Mouse (Mus musculus) embryonic facial prominence, embryonic 14.5 days (tissue): ENCODE measurements around the gene Cyp26c1. TPM values are rescaled to one million over a fixed set of nuclear protein-coding genes. Genes with fewer than 3 reads are reported as not detected.

Source experiments
- ATAC-seq: fragments of 200-750 bp; cut with Nextera tagmentation; 2 replicates; pipeline ENCODE4 v1.8.0; 2017; ENCODE audit warnings: low read depth, moderate number of reproducible peaks, moderate TSS enrichment
- DNase-seq: peaks from one replicate; pipeline ENCODE4 v3.0.0-alpha.2; 2015; ENCODE audit warnings: low spot score
- H3K27ac ChIP-seq: fragments of 300-500 bp; sonication (generic); replicated peaks from 2 replicates; pipeline ENCODE4 v1.5.1; 2014; ENCODE audit warnings: low read depth, mild to moderate bottlenecking, low read length, moderate library complexity
- H3K27me3 ChIP-seq: fragments of 300-500 bp; sonication (generic); replicated peaks from 2 replicates; pipeline ENCODE4 v1.6.1; 2014; ENCODE audit warnings: low read length; ENCODE audit not compliant: control insufficient read depth, insufficient read depth
- H3K36me3 ChIP-seq: fragments of 300-500 bp; sonication (generic); 2 replicates; pipeline ENCODE4 v1.6.1; 2014; ENCODE audit warnings: low read length, mixed read lengths; ENCODE audit not compliant: control insufficient read depth, insufficient read depth
- H3K4me1 ChIP-seq: fragments of 300-500 bp; sonication (generic); 2 replicates; pipeline ENCODE4 v1.6.1; 2014; ENCODE audit warnings: antibody characterized with exemption, low read length; ENCODE audit not compliant: control insufficient read depth, insufficient read depth
- H3K4me2 ChIP-seq: fragments of 300-500 bp; sonication (generic); 2 replicates; pipeline ENCODE4 v1.6.1; 2014; ENCODE audit warnings: low read depth, mild to moderate bottlenecking, low read length, moderate library complexity, mixed read lengths
- H3K4me3 ChIP-seq: fragments of 300-500 bp; sonication (generic); 2 replicates; pipeline ENCODE4 v1.5.1; 2014; ENCODE audit warnings: low read depth, mild to moderate bottlenecking, low read length
- H3K9ac ChIP-seq: fragments of 300-500 bp; sonication (generic); 2 replicates; pipeline ENCODE4 v1.6.1; 2014; ENCODE audit warnings: low read depth, mild to moderate bottlenecking, low read length, moderate library complexity, mixed read lengths
- H3K9me3 ChIP-seq: fragments of 300-500 bp; sonication (generic); 2 replicates; pipeline ENCODE4 v1.6.1; 2016; ENCODE audit warnings: low read length; ENCODE audit not compliant: control insufficient read depth
- WGBS: fragments of 180-500 bp; shearing (Covaris S2); extraction: QIAGEN DNeasy Blood & Tissue Kit; methylation state at CpG from one replicate; pipeline ENCODE4 v1.1.7; 2014; 5-methylcytosine and 5-hydroxymethylcytosine counted together
- polyA plus RNA-seq: library from polyadenylated mRNA; unstranded; fragments of >200 nt; fragmentation: Nextera tagmentation; extraction: Ambion mirVana; gene quantifications from 2 replicates; pipeline ENCODE4 v1.2.1, GENCODE M21; 2014

Gene Cyp26c1
- polyA plus RNA-seq, 1 experiment from 2014 or later: 0.85 TPM

DNA sequence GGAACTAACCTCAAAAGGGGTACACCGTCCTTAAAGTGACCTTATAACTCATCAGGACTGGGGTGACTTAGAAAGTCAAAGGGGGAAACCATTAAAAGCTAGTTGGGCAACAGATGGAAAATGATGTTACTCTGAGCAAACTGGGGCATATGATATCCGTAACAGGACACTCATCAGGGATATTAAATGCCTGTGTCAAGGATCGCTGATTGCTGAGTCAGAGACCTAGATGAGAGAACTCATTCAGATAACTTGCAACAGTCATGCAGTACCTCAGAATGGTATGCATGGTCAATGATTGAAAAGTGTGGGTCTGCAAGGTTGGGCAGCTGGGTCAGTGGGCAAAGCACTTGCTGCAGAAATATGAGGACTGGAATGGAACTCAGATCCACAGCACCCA, 53.2 kb downstream of the Cyp26c1 start:
- Histone ChIP-seq H3K4me2 (no peak overlapping the region), H3K27me3 (no peaks in the 10 kb centered on the region), H3K4me3 (no peak overlapping the region), H3K27ac (no peak overlapping the region), H3K9ac (no peak overlapping the region), H3K36me3 (no peaks in the 10 kb centered on the region), H3K4me1 (no peaks in the 10 kb centered on the region), H3K9me3 (no peaks in the 10 kb centered on the region)
- WGBS: 88% methylated on average over 3 of the region's 3 CpGs
- DNase-seq (no peak), ATAC-seq (no peak)

DNA sequence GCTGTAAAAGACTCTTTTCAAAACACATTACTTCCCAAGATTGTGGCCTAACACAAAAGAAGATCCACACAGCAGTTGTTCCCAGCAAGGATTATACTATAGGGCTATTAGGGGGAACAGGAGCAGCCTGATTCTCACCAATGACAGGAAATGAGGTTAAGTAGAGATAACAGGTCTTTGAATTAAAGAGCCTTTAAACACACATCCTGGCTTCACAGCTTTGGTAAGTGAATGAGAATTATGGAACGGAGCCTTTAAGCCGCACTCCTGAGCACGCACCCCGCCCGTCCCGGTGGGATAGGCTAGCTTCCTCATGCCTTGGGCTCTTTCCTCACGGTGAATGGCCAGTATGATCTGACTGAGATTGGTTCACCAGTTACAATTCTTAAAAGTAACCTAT, 54.7 kb downstream of the Cyp26c1 start:
- ATAC-seq: no peak
- H3K9ac ChIP-seq: no peak overlapping the region
- no peaks in the 10 kb centered on the region for H3K27me3 ChIP-seq
- no peak overlapping the region for H3K4me2 ChIP-seq
- no peak overlapping the region for H3K4me3 ChIP-seq
- no peak for DNase-seq
- H3K9me3 ChIP-seq: no peaks in the 10 kb centered on the region
- 54% methylated on average over 7 of the region's 7 CpGs for WGBS
- H3K4me1 ChIP-seq: no peaks in the 10 kb centered on the region
- no peaks in the 10 kb centered on the region for H3K36me3 ChIP-seq
- H3K27ac ChIP-seq: no peak overlapping the region

Other genes with a start within 250 kb of the Cyp26c1 start
- gene Exoc6, start 135.2 kb upstream of the Cyp26c1 start, polyA plus RNA-seq: 10.7 and 13.0 TPM in 2 replicates
- 6.8 and 8.1 TPM in 2 replicates for gene Cyp26a1, start 12.2 kb downstream of the Cyp26c1 start, polyA plus RNA-seq